Mouse (Mus musculus): ENCODE measurements around the gene Lbhd1.

Gene Lbhd1

DNA sequence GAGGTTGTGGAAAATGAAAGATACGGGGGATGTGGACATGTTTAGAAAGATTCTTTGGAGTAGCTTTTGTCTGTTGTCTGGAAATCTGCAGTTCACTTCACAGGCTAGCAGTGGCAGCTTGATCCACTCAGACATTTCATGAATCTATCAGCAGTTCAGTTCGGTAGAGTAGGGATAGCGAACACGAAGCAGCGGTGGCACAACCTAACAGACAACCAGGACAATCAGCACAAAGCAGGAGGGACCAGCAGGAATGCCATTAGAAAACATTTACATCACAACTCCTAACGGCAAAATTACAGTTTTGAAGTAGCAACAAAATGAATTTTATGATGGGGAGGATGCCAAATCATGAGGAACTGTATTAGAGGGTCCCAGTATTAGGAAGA is 36.1 kb downstream of the Lbhd1 start:
- no peak for DNase-seq

DNA sequence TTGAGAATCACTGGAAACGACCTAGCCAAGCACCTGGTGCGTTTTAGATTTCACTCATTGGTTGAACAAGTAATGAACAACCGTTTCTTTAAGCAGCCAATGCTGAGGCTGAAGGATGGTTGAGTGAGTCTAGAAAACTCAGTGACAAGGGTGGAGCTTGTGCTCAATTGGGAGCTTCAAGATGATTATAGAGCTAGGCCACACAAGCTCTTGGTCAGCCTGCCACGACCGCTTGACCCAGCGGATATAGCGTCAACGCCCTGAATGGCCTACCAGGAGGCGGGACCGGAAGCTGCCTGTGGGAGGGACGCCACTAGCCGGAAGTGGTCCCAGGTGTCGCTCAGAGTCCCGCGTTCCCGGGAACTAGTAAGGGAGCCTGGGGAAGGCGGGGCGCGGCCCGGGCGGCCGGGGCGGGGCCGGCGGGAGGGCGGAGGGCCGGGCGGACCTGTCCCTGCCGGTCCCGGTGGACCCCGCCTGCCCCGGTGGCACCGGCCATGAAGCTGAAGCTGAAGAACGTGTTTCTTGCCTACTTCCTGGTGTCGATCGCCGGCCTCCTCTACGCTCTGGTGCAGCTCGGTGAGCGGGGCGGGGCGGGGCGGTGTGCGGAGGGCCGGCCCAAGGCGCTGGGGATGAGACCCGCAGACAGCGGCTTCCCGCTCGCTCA is 36.7 kb downstream of the Lbhd1 start, which contains the start of gene B3gat3:
TSS of gene B3gat3 (plus strand) at position 302 of the 664 bp plus-strand sequence.
- peak; percentile 96 to 97 for DNase-seq

DNA sequence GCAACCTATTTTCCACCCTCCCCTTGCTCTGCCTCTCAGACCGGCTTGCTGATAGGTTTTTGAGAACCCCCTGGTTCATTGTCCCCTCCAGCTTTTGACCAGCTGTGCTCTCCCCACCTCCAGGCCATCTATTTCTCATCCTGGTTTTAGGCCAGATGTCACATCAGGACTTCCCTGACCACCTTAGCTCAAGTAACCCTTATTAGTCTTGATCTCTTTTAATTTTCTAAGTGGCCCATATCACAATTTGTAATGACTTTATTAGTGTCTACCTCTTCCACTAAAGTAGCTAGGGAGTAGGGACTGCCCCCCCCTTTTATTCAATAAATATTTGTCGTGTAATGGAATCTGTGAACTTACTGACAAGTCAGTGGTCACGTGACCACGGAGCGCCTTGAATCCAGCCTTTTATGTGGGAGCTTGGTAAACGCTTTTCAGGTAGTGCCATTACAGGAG is 37.3 kb downstream of the Lbhd1 start:
- DNase-seq = no peak

DNA sequence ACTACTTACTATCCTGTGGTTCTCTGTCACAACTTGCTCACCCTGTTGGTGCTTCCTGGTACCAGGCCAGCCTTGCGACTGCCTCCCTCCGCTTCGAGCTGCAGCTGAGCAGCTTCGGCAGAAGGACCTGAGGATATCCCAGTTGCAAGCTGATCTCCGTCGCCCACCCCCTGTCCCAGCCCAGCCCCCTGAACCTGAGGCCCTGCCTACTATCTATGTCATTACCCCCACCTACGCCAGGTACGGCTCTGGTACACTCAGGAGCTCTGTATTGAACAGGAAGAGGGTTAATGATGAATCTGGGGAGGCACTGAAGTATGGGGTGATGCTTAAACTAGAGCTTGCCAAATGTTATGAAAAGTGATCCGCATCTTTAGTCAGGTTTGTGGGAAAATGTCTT is 38.2 kb downstream of the Lbhd1 start:
- no peak for DNase-seq

DNA sequence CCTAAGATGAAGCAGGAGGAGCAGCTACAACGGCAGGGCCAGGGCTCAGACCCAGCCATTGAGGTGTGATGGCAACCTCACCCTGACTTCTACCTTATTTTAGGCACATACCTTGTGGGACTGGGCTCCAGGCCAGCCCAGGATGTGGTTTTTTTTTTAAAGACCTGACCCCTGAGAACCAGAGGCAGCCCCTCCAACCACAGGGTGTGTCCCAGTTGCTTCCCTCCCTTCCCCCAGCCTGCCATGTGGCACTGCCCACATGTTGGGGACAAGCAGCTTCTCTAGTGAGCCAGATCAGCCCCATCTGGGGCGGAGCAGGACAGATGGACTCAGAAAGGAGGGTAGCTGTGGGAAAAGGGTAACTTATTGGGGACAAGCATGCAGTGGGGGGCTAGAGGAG is 43.2 kb downstream of the Lbhd1 start:
- DNase-seq = no peak

DNA sequence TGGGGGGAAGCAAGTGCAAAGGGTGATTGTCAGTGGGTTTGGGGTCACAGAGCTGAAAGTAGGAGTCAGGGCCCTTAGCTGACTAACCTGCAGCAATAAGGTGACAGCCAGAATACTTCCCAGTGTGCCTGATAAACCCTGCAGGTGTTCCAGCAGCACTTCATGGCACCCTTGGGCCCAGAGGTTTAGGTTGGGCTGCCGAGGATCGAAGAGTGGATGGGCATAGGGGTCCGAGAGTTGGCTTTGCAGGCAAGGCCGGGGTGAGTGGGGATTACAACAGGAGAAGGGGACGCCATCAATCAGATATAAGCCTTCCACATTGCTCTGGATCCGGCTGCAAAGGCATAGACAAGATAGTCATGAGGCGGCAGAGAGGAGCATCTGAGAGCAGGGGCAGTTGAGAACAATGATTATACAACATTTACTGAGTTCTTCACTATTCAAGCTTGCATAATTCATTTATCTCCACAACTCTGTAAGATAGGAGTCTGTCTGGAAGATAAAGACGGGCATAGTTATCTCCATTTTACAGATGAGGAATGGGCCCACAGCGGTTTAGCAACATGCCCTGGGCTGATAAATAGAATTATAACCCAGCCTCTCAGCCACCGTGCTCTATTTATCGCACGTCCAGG is 44.5 kb downstream of the Lbhd1 start:
- DNase-seq = no peak

DNA sequence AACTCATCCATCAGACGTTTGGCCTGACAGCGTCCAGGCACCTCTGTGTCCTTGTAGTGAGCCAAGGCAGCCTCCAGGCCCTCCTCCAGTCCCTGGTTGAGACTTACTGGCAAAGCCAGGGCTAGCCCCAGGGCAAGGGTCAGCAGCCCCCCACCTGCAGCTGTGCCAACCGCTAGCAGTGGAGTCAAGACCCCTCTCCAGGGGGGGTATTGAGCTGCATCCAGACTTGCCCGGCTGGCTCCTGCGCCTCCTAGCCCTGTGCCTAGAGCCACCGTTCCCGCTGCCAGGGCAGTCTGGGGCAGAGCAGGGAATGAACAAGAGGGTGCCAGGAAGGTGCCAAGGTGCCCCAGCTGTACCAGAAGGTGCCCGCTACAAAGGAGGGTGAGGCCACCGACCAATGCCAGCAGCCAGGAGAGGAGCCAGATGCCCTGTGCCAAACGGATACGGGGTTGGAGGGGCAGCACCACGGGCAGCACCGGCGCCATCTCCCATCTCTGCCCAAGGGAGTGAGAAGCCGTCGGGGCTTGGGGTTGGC is 45.2 kb downstream of the Lbhd1 start:
- peak in 1 of 2 experiments; percentile 60 for DNase-seq

DNA sequence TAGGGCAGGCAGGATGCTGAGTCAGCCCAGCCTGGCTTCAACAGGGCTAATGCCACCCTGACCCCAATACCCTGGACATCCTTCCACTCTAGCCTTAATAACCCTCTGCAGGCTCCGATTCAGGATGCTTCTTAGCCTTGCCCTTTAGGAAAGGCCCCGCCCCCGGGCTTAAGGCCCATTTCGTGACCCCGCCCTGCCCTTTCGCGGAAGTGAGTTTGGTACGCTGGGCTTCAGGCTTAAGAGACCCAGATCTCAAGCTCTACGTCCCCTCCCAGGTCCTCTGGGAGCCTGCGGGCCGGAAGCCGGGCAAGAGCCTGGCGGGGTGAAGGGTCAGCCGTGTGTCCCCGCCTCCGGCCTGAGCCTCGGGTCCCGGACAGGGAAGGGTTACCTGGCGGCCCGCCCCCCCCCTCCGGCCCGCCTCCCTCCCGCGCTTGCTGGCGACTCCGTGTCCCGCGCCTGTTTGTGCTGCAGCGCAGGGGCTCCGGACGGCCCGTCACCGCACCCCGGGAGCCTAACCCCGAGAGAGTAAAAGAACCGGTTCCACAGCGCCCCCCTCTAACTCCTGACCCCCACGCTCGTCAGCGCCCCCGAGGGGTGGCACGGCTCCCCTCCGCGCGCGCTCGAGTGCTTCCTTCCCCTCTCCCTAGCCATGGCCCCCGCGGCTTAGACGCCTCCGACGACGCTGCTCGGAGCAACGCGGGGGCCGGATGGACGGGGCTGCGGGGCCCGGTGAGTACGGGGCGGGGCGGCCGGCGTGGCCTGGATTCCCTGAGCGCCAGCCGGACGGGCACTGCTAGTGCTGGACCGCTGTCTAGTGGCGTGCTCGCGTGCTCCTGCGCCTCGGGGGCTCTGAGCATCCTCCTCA is 45.9 kb downstream of the Lbhd1 start, which contains the start of the genes Rom1 and Eml3:
TSS of gene Rom1 (minus strand) at position 133 of the 865 bp plus-strand sequence.
TSS of gene Eml3 (plus strand) at position 329 of the 865 bp plus-strand sequence.
- peak; percentile 80 to 82 for DNase-seq

DNA sequence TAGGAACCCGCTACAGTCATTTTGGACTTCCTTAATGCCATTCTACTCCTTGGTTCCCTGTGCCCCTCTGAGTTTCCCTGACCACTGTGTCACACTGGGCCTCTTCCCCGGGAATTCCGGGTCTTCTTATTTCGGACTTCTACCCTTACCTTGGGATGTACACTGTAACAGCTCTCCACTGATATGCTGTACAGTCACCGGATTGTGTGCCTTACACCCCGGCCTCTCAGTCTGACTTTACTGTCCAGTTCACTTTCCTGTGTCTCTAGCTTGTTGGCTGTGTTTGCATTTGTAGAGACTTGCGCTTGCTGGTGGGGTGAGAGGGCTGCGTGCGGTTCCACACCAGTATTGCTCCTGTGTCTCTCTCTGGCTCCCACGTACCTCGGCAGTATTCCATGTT is 46.6 kb downstream of the Lbhd1 start:
- no peak for DNase-seq

DNA sequence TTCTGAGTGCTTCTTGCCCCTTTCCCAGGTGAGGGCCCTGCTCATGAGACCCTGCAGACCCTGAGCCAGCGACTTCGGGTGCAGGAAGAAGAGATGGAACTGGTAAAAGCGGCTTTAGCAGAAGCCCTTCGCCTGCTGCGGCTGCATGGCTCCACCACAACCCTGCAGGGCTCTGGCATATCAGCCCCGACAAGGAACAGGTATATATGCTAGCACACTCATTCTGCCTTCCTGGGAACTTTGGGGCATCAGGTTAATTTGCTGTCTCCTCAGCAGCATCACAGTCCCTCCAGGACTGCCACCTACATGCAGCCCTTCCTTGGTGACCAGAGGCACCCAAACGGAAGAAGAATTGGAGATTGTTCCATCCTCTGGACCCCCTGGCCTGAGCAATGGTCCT is 47.2 kb downstream of the Lbhd1 start:
- DNase-seq = no peak

DNA sequence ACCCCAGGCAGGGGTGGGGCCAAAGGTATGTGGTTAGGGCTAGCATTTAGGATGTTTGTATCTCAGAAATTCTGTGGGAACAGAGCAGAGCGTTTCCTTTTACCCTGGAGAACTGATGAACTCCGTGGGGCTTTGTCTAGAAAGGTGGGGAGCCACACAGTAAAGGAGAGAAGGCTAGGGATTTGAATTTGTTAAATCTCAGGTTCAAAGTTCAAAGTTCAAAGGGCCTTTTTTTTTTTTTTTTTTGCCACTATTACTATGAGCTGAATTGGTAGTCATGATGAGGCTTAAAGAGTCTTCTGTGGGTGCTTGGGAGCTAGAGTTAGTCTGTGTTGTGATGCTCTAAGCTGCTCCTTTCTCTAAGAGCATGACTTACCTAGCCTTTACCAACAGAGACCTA is 53.2 kb downstream of the Lbhd1 start:
- no peak for DNase-seq

DNA sequence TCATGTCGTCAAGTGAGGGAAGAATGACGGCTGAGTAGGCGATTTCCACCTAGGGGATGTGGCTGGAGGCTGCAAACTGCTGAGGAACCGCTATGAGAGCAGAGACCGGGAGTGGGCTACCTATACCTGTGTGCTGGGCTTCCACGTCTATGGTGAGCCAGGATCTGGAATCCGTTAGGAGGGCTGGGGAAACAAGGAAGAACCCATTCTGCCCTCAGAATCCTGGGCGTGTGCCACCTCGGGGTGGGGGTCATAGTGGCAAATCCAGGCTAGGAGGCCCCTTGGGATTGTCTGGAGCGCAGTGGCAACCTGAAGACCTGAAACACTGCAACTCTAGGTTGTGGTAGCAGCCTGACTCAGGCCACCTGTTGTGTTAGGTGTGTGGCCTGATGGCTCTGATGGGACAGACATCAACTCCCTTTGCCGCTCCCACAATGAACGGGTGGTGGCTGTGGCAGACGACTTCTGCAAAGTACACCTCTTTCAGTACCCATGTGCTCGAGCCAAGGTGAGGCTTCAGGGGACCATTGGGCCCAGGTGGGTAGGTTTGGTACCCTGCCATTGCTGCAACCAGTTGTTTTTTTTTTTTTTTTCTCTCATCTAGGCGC is 57.1 kb downstream of the Lbhd1 start:
- peak in 1 of 2 experiments; percentile 37 for DNase-seq

DNA sequence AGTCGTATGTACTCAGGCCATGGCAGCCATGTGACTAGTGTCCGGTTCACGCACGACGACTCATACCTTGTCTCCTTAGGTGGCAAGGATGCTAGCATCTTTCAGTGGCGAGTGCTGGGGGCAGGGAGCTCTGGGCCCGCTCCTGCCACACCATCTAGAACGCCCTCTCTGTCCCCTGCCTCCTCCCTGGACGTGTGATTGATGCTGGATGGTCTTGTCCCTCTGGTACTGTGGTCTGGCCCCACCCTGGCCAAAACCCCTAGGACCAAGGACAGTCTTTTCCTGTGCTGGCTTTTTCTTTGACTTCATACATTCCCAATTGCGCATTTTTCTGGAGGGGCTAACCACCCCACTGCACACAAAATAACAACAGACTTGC is 57.6 kb downstream of the Lbhd1 start:
- peak in 1 of 2 experiments; percentile 36 for DNase-seq

DNA sequence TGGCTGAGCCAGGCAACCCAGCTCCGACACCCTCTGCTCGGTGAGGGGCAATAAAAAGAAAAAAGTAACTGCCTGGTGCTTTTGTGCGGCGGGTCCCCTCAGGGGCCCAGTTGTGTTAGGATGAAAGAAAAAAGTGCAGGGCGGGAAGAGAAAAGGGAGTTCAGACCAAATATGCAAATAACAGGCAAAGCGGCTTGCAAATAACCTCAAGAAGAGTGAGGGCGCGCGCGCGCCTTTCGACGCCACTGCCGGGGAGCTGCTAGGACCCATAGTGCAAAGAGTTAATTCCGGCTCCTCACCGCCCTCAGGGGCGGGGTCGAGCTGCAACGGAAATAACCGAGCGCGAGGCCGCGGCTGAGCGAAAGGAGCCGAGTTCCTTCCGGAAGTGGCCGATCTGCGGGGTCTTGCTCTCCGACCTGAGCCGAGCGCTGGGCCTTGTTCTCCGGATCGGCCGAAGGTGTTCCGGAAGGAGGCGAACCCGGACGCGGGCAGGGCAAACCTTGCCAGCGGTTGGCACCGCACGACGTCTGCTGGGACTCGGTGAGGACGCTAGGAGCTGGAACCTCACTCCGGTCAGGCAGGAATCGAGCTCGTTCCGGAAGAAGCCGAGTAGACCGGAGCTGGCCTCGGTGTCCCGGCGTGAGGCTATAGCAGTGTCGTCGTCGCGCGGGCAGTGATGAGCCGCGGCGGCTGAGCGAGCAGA is 58.1 kb downstream of the Lbhd1 start, which contains the start of gene Mta2:
TSS of gene Mta2 (plus strand) at position 361 of the 703 bp plus-strand sequence.
- DNase-seq = peak; percentile 97 to 98

All from cerebellum, adult 18-20 months (tissue).